Mouse (Mus musculus) MEL (cell line): ENCODE results near the gene Pdik1l. TPM values are rescaled to one million over a fixed set of nuclear protein-coding genes. Genes with fewer than 3 reads are reported as not detected.

Experiments used
- DNase-seq: peaks from one replicate; pipeline ENCODE4 v3.0.0; 2011; ENCODE audit warnings: low read depth, low spot score
- H3K27ac ChIP-seq: 2 replicates; pipeline ENCODE4 v1.5.1; 2012; ENCODE audit warnings: low read depth, mild to moderate bottlenecking, control low read depth, low read length, moderate library complexity; ENCODE audit not compliant: control insufficient read depth
- H3K27me3 ChIP-seq, 2 experiments: fragments of 150-350 bp in 1 of 2; sonication (generic) in 1 of 2; 2 replicates each; pipeline ENCODE4 v1.6.1; 2012; ENCODE audit warnings: low read length in 2 of 2, mild to moderate bottlenecking in 2 of 2, improper control_type of control experiment in 1 of 2, moderate library complexity in 1 of 2; ENCODE audit not compliant: insufficient read depth in 2 of 2, control insufficient read depth in 1 of 2
- H3K36me3 ChIP-seq, 2 experiments: 2 replicates each; pipeline ENCODE4 v1.6.1; 2012 to 2014; ENCODE audit warnings: low read length in 2 of 2, improper control_type of control experiment in 1 of 2, inconsistent platforms in 1 of 2, mild to moderate bottlenecking in 1 of 2; ENCODE audit not compliant: insufficient read depth in 2 of 2, control insufficient read depth in 1 of 2
- H3K4me1 ChIP-seq, 2 experiments: fragments of 150-350 bp in 1 of 2; sonication (generic) in 1 of 2; 2 replicates each; pipeline ENCODE4 v1.6.1; 2012; ENCODE audit warnings: low read length in 2 of 2, improper control_type of control experiment in 1 of 2, mild to moderate bottlenecking in 1 of 2; ENCODE audit not compliant: insufficient read depth in 2 of 2, control insufficient read depth in 1 of 2
- H3K4me3 ChIP-seq, 2 experiments: fragments of 150-350 bp in 1 of 2; sonication (generic) in 1 of 2; 2 replicates each; pipeline ENCODE4 v1.5.1; 2012; ENCODE audit warnings: low read depth in 2 of 2, low read length in 2 of 2, mild to moderate bottlenecking in 2 of 2, moderate library complexity in 2 of 2, control low read depth in 1 of 2, improper control_type of control experiment in 1 of 2; ENCODE audit not compliant: control insufficient read depth in 1 of 2, insufficient read depth in 1 of 2
- H3K79me2 ChIP-seq: 2 replicates; pipeline ENCODE4 v1.6.1; 2012; ENCODE audit warnings: mild to moderate bottlenecking, low read length, moderate library complexity; ENCODE audit not compliant: control insufficient read depth, poor library complexity, insufficient read depth
- H3K9ac ChIP-seq: 2 replicates; pipeline ENCODE4 v1.6.1; 2012; ENCODE audit warnings: low read depth, mild to moderate bottlenecking, control low read depth, low read length, moderate library complexity; ENCODE audit not compliant: control insufficient read depth, poor library complexity, severe bottlenecking
- H3K9me3 ChIP-seq: fragments of 150-350 bp; sonication (generic); replicated peaks from 2 replicates; pipeline ENCODE4 v1.6.1; 2012; ENCODE audit warnings: mild to moderate bottlenecking, low read length, improper control_type of control experiment, moderate library complexity; ENCODE audit not compliant: insufficient read depth
- CHD2 ChIP-seq: IDR thresholded peaks from 2 replicates; pipeline ENCODE4 v1.6.1; 2011; ENCODE audit warnings: low read length, improper control_type of control experiment
- CTCF ChIP-seq, 3 experiments: IDR thresholded peaks in 2 of 3; conservative IDR thresholded peaks in 1 of 3; 2 replicates each; pipeline ENCODE4 v1.5.1; 2011 to 2012; ENCODE audit warnings: low read length in 3 of 3, low read depth in 2 of 3, mild to moderate bottlenecking in 2 of 3, improper control_type of control experiment in 1 of 3, inconsistent platforms in 1 of 3, mixed read lengths in 1 of 3, moderate library complexity in 1 of 3; ENCODE audit not compliant: control insufficient read depth in 1 of 3, insufficient read depth in 1 of 3, poor library complexity in 1 of 3, severe bottlenecking in 1 of 3
- E2F4 ChIP-seq: IDR thresholded peaks from 2 replicates; pipeline ENCODE4 v1.6.1; 2011; ENCODE audit warnings: low read depth, low read length, improper control_type of control experiment, borderline replicate concordance
- ELF1 ChIP-seq: IDR thresholded peaks from 2 replicates; pipeline ENCODE4 v1.6.1; 2014; ENCODE audit warnings: low read depth, mild to moderate bottlenecking, inconsistent platforms, low read length, improper control_type of control experiment, moderate library complexity
- EP300 ChIP-seq, 2 experiments: IDR thresholded peaks; 2 replicates each; pipeline ENCODE4 v1.6.1; 2011; ENCODE audit warnings: improper control_type of control experiment in 2 of 2, low read length in 2 of 2, low read depth in 1 of 2, mild to moderate bottlenecking in 1 of 2
- ETS1 ChIP-seq: IDR thresholded peaks from 2 replicates; pipeline ENCODE4 v1.6.1; 2012; ENCODE audit warnings: low read depth, mild to moderate bottlenecking, inconsistent platforms, low read length, improper control_type of control experiment, moderate library complexity
- HCFC1 ChIP-seq: IDR thresholded peaks from 2 replicates; pipeline ENCODE4 v1.6.1; 2012; ENCODE audit warnings: low read depth, mild to moderate bottlenecking, inconsistent platforms, low read length, improper control_type of control experiment, moderate library complexity
- KAT2A ChIP-seq: conservative IDR thresholded peaks from 2 replicates; pipeline ENCODE4 v1.6.1; 2012; ENCODE audit warnings: low read depth, low read length, improper control_type of control experiment, inconsistent platforms
- MAX ChIP-seq: IDR thresholded peaks from 2 replicates; pipeline ENCODE4 v1.6.1; 2011; ENCODE audit warnings: low read length, improper control_type of control experiment
- MEF2A ChIP-seq: IDR thresholded peaks from 2 replicates; pipeline ENCODE4 v1.6.1; 2014; ENCODE audit warnings: low read depth, mild to moderate bottlenecking, inconsistent platforms, low read length, improper control_type of control experiment; ENCODE audit not compliant: poor library complexity, insufficient replicate concordance, severe bottlenecking; ENCODE audit errors: extremely low read depth
- MXI1 ChIP-seq: IDR thresholded peaks from 2 replicates; pipeline ENCODE4 v1.6.1; 2011; ENCODE audit warnings: mild to moderate bottlenecking, low read depth, low read length, improper control_type of control experiment
- MYB ChIP-seq: IDR thresholded peaks from 2 replicates; pipeline ENCODE4 v1.6.1; 2011; ENCODE audit warnings: mild to moderate bottlenecking, low read depth, low read length, improper control_type of control experiment
- POLR2AphosphoS2 ChIP-seq: IDR thresholded peaks from 2 replicates; pipeline ENCODE4 v1.6.1; 2011; ENCODE audit warnings: low read length, improper control_type of control experiment
- POLR2AphosphoS5 ChIP-seq: IDR thresholded peaks from 2 replicates; pipeline ENCODE4 v1.6.1; 2012; ENCODE audit warnings: low read depth, borderline replicate concordance, mild to moderate bottlenecking, inconsistent platforms, low read length, moderate library complexity, mixed read lengths
- RAD21 ChIP-seq: IDR thresholded peaks from 2 replicates; pipeline ENCODE4 v1.6.1; 2011; ENCODE audit warnings: mild to moderate bottlenecking, low read depth, low read length, improper control_type of control experiment
- RCOR1 ChIP-seq: IDR thresholded peaks from 2 replicates; pipeline ENCODE4 v1.6.1; 2012; ENCODE audit warnings: low read depth, mild to moderate bottlenecking, inconsistent platforms, low read length, improper control_type of control experiment
- SMC3 ChIP-seq: IDR thresholded peaks from 2 replicates; pipeline ENCODE4 v1.6.1; 2011; ENCODE audit warnings: low read depth, low read length, improper control_type of control experiment
- TAL1 ChIP-seq: IDR thresholded peaks from 2 replicates; pipeline ENCODE4 v1.6.1; 2012; ENCODE audit warnings: mild to moderate bottlenecking, inconsistent platforms, low read length, moderate library complexity, mixed read lengths
- TBP ChIP-seq: IDR thresholded peaks from 2 replicates; pipeline ENCODE4 v1.8.0; 2011; ENCODE audit warnings: low read depth, low read length, improper control_type of control experiment
- TCF12 ChIP-seq: IDR thresholded peaks from 2 replicates; pipeline ENCODE4 v1.6.1; 2014; ENCODE audit warnings: low read depth, mild to moderate bottlenecking, inconsistent platforms, low read length, improper control_type of control experiment, moderate library complexity
- UBTF ChIP-seq: IDR thresholded peaks from 2 replicates; pipeline ENCODE4 v1.6.1; 2012; ENCODE audit warnings: low read depth, mild to moderate bottlenecking, inconsistent platforms, low read length, improper control_type of control experiment, moderate library complexity, borderline replicate concordance; ENCODE audit not compliant: insufficient read depth
- USF1 ChIP-seq: IDR thresholded peaks from 2 replicates; pipeline ENCODE4 v1.6.1; 2014; ENCODE audit warnings: low read depth, mild to moderate bottlenecking, inconsistent platforms, low read length, improper control_type of control experiment, moderate library complexity
- USF2 ChIP-seq, 2 experiments: IDR thresholded peaks; 2 replicates each; pipeline ENCODE4 v1.6.1; 2011 to 2012; ENCODE audit warnings: improper control_type of control experiment in 2 of 2, low read length in 2 of 2, borderline replicate concordance in 1 of 2, inconsistent platforms in 1 of 2, low read depth in 1 of 2, mild to moderate bottlenecking in 1 of 2; ENCODE audit not compliant: insufficient read depth in 1 of 2
- ZC3H11A ChIP-seq: IDR thresholded peaks from 2 replicates; pipeline ENCODE4 v1.6.1; 2012; ENCODE audit warnings: low read depth, mild to moderate bottlenecking, inconsistent platforms, low read length, improper control_type of control experiment
- ZMIZ1 ChIP-seq: IDR thresholded peaks from 2 replicates; pipeline ENCODE4 v1.6.1; 2012; ENCODE audit warnings: low read depth, mild to moderate bottlenecking, inconsistent platforms, low read length, improper control_type of control experiment, moderate library complexity
- ZNF384 ChIP-seq: IDR thresholded peaks from 2 replicates; pipeline ENCODE4 v1.6.1; 2012; ENCODE audit warnings: low read depth, mild to moderate bottlenecking, inconsistent platforms, low read length, improper control_type of control experiment
- polyA plus RNA-seq, 2 experiments: library from polyadenylated mRNA; stranded (reverse) in 1 of 2; unstranded in 1 of 2; fragments of >175 nt in 1 of 2; fragments of >200 nt in 1 of 2; gene quantifications; 2 replicates each; pipeline versions ENCODE4 v1.2.1 to v1.2.4; 2012; ENCODE audit warnings: low replicate concordance in 2 of 2, low read depth in 1 of 2; ENCODE audit not compliant: insufficient read length in 2 of 2, insufficient read depth in 1 of 2, missing spikeins in 1 of 2
- total RNA-seq: library from RNA; depleted of rRNA; stranded (reverse); fragments of 300-350 nt; gene quantifications from 2 replicates; pipeline ENCODE4 v1.2.3, GENCODE M21; 2012

Pdik1l gene
- total and polyA plus RNA-seq, 3 experiments = 11.7 to 32.1 (median 13.0) TPM

DNA sequence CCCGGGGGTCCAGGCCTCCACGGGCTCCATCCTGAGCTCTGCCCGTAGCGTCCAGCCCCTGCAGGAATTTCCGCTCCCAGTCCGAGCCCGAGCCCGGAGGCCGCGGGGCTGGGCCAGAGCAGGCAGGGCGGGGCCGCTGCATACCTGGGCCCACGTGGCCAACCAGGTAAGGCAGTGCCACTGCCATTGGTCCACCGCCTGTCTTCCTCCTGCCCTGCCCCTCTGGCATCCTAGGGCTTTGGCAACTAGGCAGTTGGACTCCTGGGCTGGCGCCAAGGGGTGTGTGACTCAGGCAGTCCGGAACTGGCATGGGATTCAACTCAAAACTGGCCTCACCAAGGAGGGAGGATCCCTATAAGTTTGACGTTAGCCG lies 49.4 kb downstream of the Pdik1l start, which contains the start of gene Cnksr1:
Gene Cnksr1 (minus strand): TSS at position 121 of the 373 bp plus-strand sequence.
- Histone ChIP-seq H3K9me3 (no peaks in the 10 kb centered on the region), H3K4me3 (no peak within 1 kb of the TSS), H3K9ac (no peak within 1 kb of the TSS)
- TF ChIP-seq ZNF384 (no peak), CHD2 (no peak), RCOR1 (no peak), ZC3H11A (no peak), USF1 (no peak), E2F4 (no peak), MEF2A (no peak), HCFC1 (no peak), KAT2A (no peak), TBP (no peak), POLR2AphosphoS2 (no peak), SMC3 (no peak), MXI1 (no peak), CTCF (IDR thresholded peaks at IDR 0.05 in 2 of 3, conservative IDR thresholded peaks at IDR 0.05 in 1 of 3; ENCODE audit: control insufficient read depth in 1 of 3, insufficient read depth in 1 of 3, low read depth in 2 of 3, low read length in 3 of 3, poor library complexity in 1 of 3, severe bottlenecking in 1 of 3) (no peak)
- TF ChIP-seq, all 39 proteins: peak for 0
- no peak within 1 kb of the TSS for H3K27ac ChIP-seq
- H3K27me3 ChIP-seq = peaks cover 0 to 5% of the 10 kb centered on the region in 2 experiments; a peak in 2 of 4 replicates
- H3K79me2 ChIP-seq = no peaks in the 10 kb centered on the region
- H3K36me3 ChIP-seq = no peaks in the 10 kb centered on the region
- H3K4me1 ChIP-seq = peaks cover 0 to 2% of the 10 kb centered on the region in 2 experiments; a peak in 1 of 4 replicates
- no peak for DNase-seq

DNA sequence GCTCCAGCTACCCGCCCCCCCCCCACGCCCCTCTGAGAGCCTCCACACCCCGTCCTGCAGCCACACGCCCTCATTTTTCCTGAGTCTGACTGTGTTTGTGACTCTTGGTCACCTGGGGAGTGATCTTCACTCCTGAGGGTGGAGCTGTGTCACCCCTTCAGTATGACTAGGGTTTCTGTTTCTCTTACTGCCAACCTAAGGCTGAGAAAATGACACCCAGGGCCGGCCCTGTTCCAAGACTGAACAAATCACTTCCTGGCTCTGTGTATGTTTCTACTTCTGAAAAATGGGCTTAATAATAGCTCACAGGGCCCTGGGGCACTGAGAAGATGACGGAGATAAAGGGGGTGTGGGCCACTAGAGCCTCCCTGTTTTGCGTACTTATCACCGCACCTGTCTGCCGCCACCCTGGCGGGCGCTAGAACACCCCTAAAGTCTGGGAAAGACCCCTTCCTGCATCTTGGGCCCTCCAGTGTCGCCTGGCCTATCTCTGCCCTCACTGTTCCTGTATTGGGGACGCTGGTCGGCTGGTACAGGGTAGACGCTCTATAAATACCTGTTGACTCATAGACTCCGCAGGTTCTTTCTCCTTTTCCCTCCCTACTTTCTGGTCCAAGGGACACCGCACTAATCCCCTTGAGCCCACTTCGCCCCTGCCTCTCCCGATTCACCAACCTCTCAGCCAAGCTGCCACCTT lies 50.0 kb downstream of the Pdik1l start:
- Histone ChIP-seq H3K4me3 (no peak overlapping the region), H3K9ac (no peak overlapping the region), H3K79me2 (no peaks in the 10 kb centered on the region), H3K27me3 (peaks cover 0 to 5% of the 10 kb centered on the region in 2 experiments; a peak in 2 of 4 replicates), H3K27ac (no peak overlapping the region), H3K4me1 (peaks cover 0 to 2% of the 10 kb centered on the region in 2 experiments; a peak in 1 of 4 replicates), H3K36me3 (no peaks in the 10 kb centered on the region), H3K9me3 (no peaks in the 10 kb centered on the region)
- no peak for DNase-seq
- TF ChIP-seq USF2 (IDR thresholded peaks at IDR 0.05; ENCODE audit: borderline replicate concordance in 1 of 2, insufficient read depth in 1 of 2, low read depth in 1 of 2, low read length in 2 of 2) (no peak), RAD21 (no peak), KAT2A (no peak), MEF2A (no peak), ZNF384 (no peak), TAL1 (no peak), TBP (no peak), EP300 (IDR thresholded peaks at IDR 0.05; ENCODE audit: low read depth in 1 of 2, low read length in 2 of 2) (no peak), ELF1 (no peak), MYB (no peak), CHD2 (no peak), ZC3H11A (no peak), ZMIZ1 (no peak), UBTF (no peak), TCF12 (no peak), POLR2AphosphoS5 (no peak), ETS1 (no peak), MXI1 (no peak), USF1 (no peak), MAX (no peak)
